Mouse (Mus musculus) erythroblast, embryonic 14.5 days (primary cell): Measurements from ENCODE around the gene Rpap2.

Experiments
- GATA1 ChIP-seq: IDR thresholded peaks from 2 replicates; pipeline ENCODE4 v1.6.1; 2012; ENCODE audit warnings: low read length, inconsistent platforms, mixed read lengths
- TAL1 ChIP-seq: IDR thresholded peaks from 3 replicates; pipeline ENCODE4 v1.6.1; 2012; ENCODE audit warnings: low read length, inconsistent platforms, mixed read lengths

DNA sequence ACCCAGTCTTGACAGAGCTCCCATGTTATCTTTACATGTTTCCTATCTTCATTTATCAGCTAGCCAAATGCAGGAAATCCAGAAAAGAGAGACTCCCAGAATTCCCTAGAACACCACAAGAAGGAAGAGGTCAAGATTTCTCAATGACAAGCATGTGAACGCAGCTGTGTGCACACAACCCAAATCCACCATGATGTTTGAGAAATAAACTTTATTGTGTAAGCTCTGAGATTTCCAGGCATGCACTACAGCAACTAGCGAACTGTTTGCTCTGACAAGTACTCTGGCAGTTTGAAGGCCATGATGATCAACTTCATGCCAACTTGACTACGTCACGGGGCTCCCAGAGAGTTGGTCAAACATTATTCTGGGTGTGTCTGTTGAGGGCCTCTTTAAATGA is 108.6 kb downstream of the Rpap2 start:
- TF ChIP-seq GATA1: no peak
- no peak for TF ChIP-seq TAL1
